Comparison of ENCODE assay signal across 23 mouse cellular contexts in the genomic region with DNA sequence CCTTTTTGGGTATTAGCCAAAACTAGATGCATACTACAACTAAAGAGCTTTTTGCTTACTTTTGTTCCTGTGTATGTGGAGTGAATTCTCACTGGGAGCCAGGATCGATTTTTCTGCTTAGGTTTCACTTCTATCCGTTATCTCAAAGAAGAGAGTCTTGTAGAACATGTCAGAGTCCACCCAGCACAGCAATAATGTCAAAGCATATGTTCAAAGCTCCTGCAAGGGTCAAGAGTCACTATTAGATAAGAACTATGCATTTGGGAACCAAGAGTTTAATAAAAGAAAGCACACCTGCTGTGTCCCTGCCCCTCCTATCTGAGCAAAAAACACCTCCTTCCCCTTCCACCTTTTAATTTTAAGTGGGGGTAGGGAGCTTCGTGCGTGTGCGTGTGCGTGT.
"Had no signal": no experiment of that assay in that cellular context is flagged by ENCODE, and none has a peak within 500 bp of the region (broad histone marks: within the 10 kb centered on the region; RNA-seq: fewer than 3 reads in every experiment).

No protein-coding gene starts in this region.

- DNase-seq: gastrocnemius, adult 2 months; gastrocnemius, postnatal 10 days; gastrocnemius, postnatal 25 days; heart, adult 18-20 months; heart, postnatal 14 days; heart, postnatal 36 days; kidney, adult 18-20 months; kidney, adult 8-10 months; kidney, postnatal 10 days; kidney, postnatal 25 days; kidney, postnatal 4 days; left cerebral cortex, postnatal 4 days had no signal

- H3K4me3 ChIP-seq: gastrocnemius, adult 2 months; heart, embryonic 13.5 days; heart, embryonic 15.5 days; hindbrain, embryonic 13.5 days; hindbrain, embryonic 15.5 days; layer of hippocampus, adult 2 months; limb, embryonic 13.5 days; limb, embryonic 15.5 days; liver, embryonic 12.5 days had no signal

- H3K9me3 ChIP-seq: heart, embryonic 13.5 days; heart, embryonic 15.5 days; hindbrain, embryonic 13.5 days; hindbrain, embryonic 15.5 days; limb, embryonic 13.5 days; limb, embryonic 15.5 days; liver, embryonic 12.5 days had no signal

- H3K27ac ChIP-seq: gastrocnemius, adult 2 months; heart, embryonic 13.5 days; heart, embryonic 15.5 days; hindbrain, embryonic 13.5 days; hindbrain, embryonic 15.5 days; hindbrain, postnatal 0 days; layer of hippocampus, adult 2 months; limb, embryonic 13.5 days; limb, embryonic 15.5 days; liver, embryonic 12.5 days; liver, embryonic 14.5 days had no signal

- ATAC-seq: hindbrain, postnatal 0 days; liver, embryonic 12.5 days had no signal

- H3K27me3 ChIP-seq: heart, embryonic 13.5 days; heart, embryonic 15.5 days; hindbrain, embryonic 13.5 days; hindbrain, embryonic 15.5 days; limb, embryonic 13.5 days; limb, embryonic 15.5 days; liver, embryonic 12.5 days had no signal

- H3K4me1 ChIP-seq: heart, embryonic 15.5 days; hindbrain, embryonic 13.5 days; hindbrain, embryonic 15.5 days; limb, embryonic 15.5 days; liver, embryonic 12.5 days had no signal

- H3K9ac ChIP-seq: heart, embryonic 13.5 days; heart, embryonic 15.5 days; hindbrain, embryonic 13.5 days; hindbrain, embryonic 15.5 days; limb, embryonic 13.5 days; limb, embryonic 15.5 days; liver, embryonic 12.5 days; liver, embryonic 14.5 days had no signal

- H3K36me3 ChIP-seq: heart, embryonic 13.5 days; heart, embryonic 15.5 days; hindbrain, embryonic 13.5 days; hindbrain, embryonic 15.5 days; limb, embryonic 13.5 days; limb, embryonic 15.5 days; liver, embryonic 12.5 days had no signal

- H3K4me2 ChIP-seq: heart, embryonic 11.5 days; heart, embryonic 13.5 days; heart, embryonic 15.5 days; hindbrain, embryonic 13.5 days; hindbrain, embryonic 15.5 days; limb, embryonic 13.5 days; limb, embryonic 15.5 days; liver, embryonic 12.5 days had no signal
